Mouse (Mus musculus) ES-E14 (cell line): ENCODE measurements at regions not wholly inside any gene's neighbourhood (a gene's known extent, or its start where the extent isn't known, plus 50 kb on each side); places are given as distances from the start of the nearest gene placed in this dataset.

Experiments
- CHD2 ChIP-seq: IDR thresholded peaks from 2 replicates; pipeline ENCODE4 v1.6.1; 2014; ENCODE audit warnings: mild to moderate bottlenecking, low read depth, low read length, inconsistent platforms
- ZNF384 ChIP-seq: IDR thresholded peaks from 2 replicates; pipeline ENCODE4 v1.6.1; 2012; ENCODE audit warnings: low read depth, low read length, inconsistent platforms

DNA sequence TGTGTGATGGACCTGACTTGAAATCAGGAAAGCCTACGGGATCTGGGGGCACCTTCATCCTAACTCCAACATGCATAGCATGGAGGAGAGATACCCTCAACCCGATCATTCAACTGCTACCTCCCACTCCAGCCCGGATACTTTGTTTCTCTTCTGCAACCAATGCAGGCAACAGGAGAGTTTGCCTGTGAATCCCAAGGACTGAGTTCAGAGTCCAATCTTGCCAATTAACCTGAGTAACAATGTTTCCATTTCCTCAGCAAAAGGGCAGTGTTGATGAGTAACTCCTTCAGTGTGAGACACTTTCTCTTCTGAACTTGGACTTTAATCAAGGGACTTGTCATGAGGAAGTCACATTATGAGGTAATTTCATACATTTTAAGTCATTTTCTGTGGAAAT, 129.1 kb upstream of the Gdf10 start:
- TF ChIP-seq ZNF384 (no peak), CHD2 (no peak)
